Mouse (Mus musculus) brain, embryonic 14.5 days (tissue): Measurements from ENCODE around the gene Lypd6.

ENCODE experiments used
- CTCF ChIP-seq: fragments of 200-500 bp; IDR thresholded peaks from 2 replicates; pipeline ENCODE4 v1.5.1; 2012; ENCODE audit warnings: inconsistent platforms, mild to moderate bottlenecking, moderate library complexity, borderline replicate concordance; ENCODE audit not compliant: insufficient read depth, insufficient read length; ENCODE audit errors: extremely low read depth
- POLR2A ChIP-seq: fragments of 200-500 bp; IDR thresholded peaks from 2 replicates; pipeline ENCODE4 v1.6.1; 2012; ENCODE audit warnings: mild to moderate bottlenecking, inconsistent platforms, borderline replicate concordance; ENCODE audit not compliant: poor library complexity, insufficient read depth, insufficient read length, severe bottlenecking; ENCODE audit errors: extremely low read depth

- TF ChIP-seq CTCF (no peak), POLR2A (no peak)
Measured at GRCm38 (mm10) chr2:50106879-50107278, 40.6 kb downstream of the Lypd6 start.
